13 mouse cellular contexts compared by ENCODE assay signal in genomic region chr19:10719751-10720150, GRCm38 (mm10). TPM values are rescaled to one million over a fixed set of nuclear protein-coding genes. Genes with fewer than 3 reads are reported as not detected.
DNase-seq lines count a peak whose midpoint lies in the region; ATAC-seq and TF ChIP-seq lines count a peak whose summit lies in the region.
"Had no signal": no experiment of that assay in that cellular context is flagged by ENCODE, and none has a peak within 500 bp of the region (broad histone marks: within the 10 kb centered on the region; RNA-seq: fewer than 3 reads in every experiment).

No protein-coding gene starts in this region.

- intact Hi-C loops in heart, adult 2 months (cut with DNase I) = loop anchor here (5.0 kb wide), 1 partner anchor 163 kb away; the partner anchor contains the start of gene Tmem109
- intact Hi-C loops in heart, postnatal 25 days (cut with DNase I) = no loop called here

- H3K4me3 ChIP-seq in heart, adult 2 months = no peak overlapping the region
- no peak overlapping the region for H3K4me3 ChIP-seq in embryonic facial prominence, embryonic 14.5 days (ENCODE audit: low read depth, low read length)

- no peak for TF ChIP-seq POLR2A in heart, adult 2 months (IDR thresholded peaks at IDR 0.05; ENCODE audit: insufficient read depth, low read depth, low read length)

- no peak for TF ChIP-seq EP300 in heart, adult 2 months (IDR thresholded peaks at IDR 0.05; ENCODE audit: insufficient read depth, low read depth, low read length)

- peak overlapping the region; percentile 59 for H3K27ac ChIP-seq in heart, adult 2 months
- no peak overlapping the region for H3K27ac ChIP-seq in embryonic facial prominence, embryonic 14.5 days (replicated peaks; ENCODE audit: low read depth, low read length)

- no peak overlapping the region for H3K4me2 ChIP-seq in embryonic facial prominence, embryonic 14.5 days (ENCODE audit: low read depth, low read length)

- TF ChIP-seq CTCF in heart, adult 2 months (IDR thresholded peaks at IDR 0.05) = no peak

- WGBS in heart, adult 2 months = 77% methylated on average over 2 of the region's 2 CpGs
- WGBS in embryonic facial prominence, embryonic 14.5 days = 15% methylated on average over 2 of the region's 2 CpGs

- H3K9me3 ChIP-seq in embryonic facial prominence, embryonic 14.5 days (ENCODE audit: control insufficient read depth, low read length) = no peaks in the 10 kb centered on the region

- no peaks in the 10 kb centered on the region for H3K79me2 ChIP-seq in heart, adult 2 months (replicated peaks; ENCODE audit: control insufficient read depth, insufficient read depth, low read length)

- H3K4me1 ChIP-seq in heart, adult 2 months (ENCODE audit: control insufficient read depth, insufficient read depth, low read length) = peaks cover 3% of the 10 kb centered on the region; the same call in 1 of the 2 replicates
- H3K4me1 ChIP-seq in embryonic facial prominence, embryonic 14.5 days (ENCODE audit: control insufficient read depth, insufficient read depth, low read length) = peaks cover 19% of the 10 kb centered on the region; the same call in 1 of the 2 replicates

- H3K36me3 ChIP-seq in heart, adult 2 months (ENCODE audit: control insufficient read depth, insufficient read depth, low read length) = no peaks in the 10 kb centered on the region
- H3K36me3 ChIP-seq in embryonic facial prominence, embryonic 14.5 days (ENCODE audit: control insufficient read depth, insufficient read depth, low read length) = no peaks in the 10 kb centered on the region

- no peak overlapping the region for H3K9ac ChIP-seq in heart, adult 2 months (ENCODE audit: low read depth, low read length)
- no peak overlapping the region for H3K9ac ChIP-seq in embryonic facial prominence, embryonic 14.5 days (ENCODE audit: low read depth, low read length)

- ATAC-seq in embryonic facial prominence, embryonic 14.5 days (ENCODE audit: low read depth) = peak; percentile 17; the same call in 1 of the 2 replicates

- H3K27me3 ChIP-seq in heart, adult 2 months (ENCODE audit: control insufficient read depth, insufficient read depth, low read length) = no peaks in the 10 kb centered on the region
- no peaks in the 10 kb centered on the region for H3K27me3 ChIP-seq in embryonic facial prominence, embryonic 14.5 days (replicated peaks; ENCODE audit: control insufficient read depth, insufficient read depth, low read length)

- DNase-seq in heart, adult 2 months = no peak
- no peak for DNase-seq in heart, postnatal 25 days (ENCODE audit: low spot score)
- peak; percentile 79 for DNase-seq in cerebellum, adult 11 months
- no peak for DNase-seq in embryonic facial prominence, embryonic 14.5 days (ENCODE audit: low spot score)
- peak; percentile 61 for DNase-seq in mesoderm, embryonic 11.5 days (ENCODE audit: low read depth, low spot score)
- no peak for DNase-seq in layer of hippocampus, adult 8-10 months (ENCODE audit: low spot score in 2 of 2)
- no peak for DNase-seq in testis, postnatal 10 days (ENCODE audit: low spot score)
- DNase-seq in T-cell, adult 2 months (ENCODE audit: low spot score) = no peak
- DNase-seq: gastrocnemius, postnatal 10 days; lung, adult 18-20 months had no signal

RNA-seq across cellular contexts. Expression of gene Cd5, which starts 19.1 kb away (rescaled TPM):
- total RNA-seq in heart, adult 2 months (2021) = under 1 TPM; 0.11 to 0.26 TPM
- polyA plus RNA-seq in heart, adult 2 months (2012; rRNA removed) = 0.35 and 0.80 TPM in 2 replicates
- total RNA-seq in heart, postnatal 25 days (2021) = under 1 TPM; 0.34 to 0.48 TPM
- 0.58 and 0.78 TPM in 2 replicates for polyA plus RNA-seq in embryonic facial prominence, embryonic 14.5 days (2014; fragmentation: Nextera tagmentation; extraction: Ambion mirVana)
- under 1 TPM in 3 of 4 experiments, not detected in 1; 0.14 to 0.59 (median 0.58) TPM for total RNA-seq in layer of hippocampus, adult 8-10 months (2022)
- total RNA-seq: layer of hippocampus, adult 18-20 months had no signal

RNA-seq across cellular contexts. Expression of gene Vps37c, which starts 31.2 kb away (rescaled TPM):
- 10 to 100 TPM; 18.6 to 20.7 TPM for total RNA-seq in heart, adult 2 months (2021)
- polyA plus RNA-seq in heart, adult 2 months (2012; rRNA removed) = 23.7 and 24.6 TPM in 2 replicates
- 10 to 100 TPM; 21.1 to 21.8 TPM for total RNA-seq in heart, postnatal 25 days (2021)
- polyA plus RNA-seq in embryonic facial prominence, embryonic 14.5 days (2014; fragmentation: Nextera tagmentation; extraction: Ambion mirVana) = 34.8 and 35.9 TPM in 2 replicates
- 10 to 100 TPM; 18.0 to 22.6 (median 20.7) TPM for total RNA-seq in layer of hippocampus, adult 8-10 months (2022)

RNA-seq across cellular contexts. Expression of gene Pga5, which starts 41.9 kb away (rescaled TPM):
- not detected for total RNA-seq in heart, adult 2 months (2021)
- polyA plus RNA-seq in heart, adult 2 months (2012; rRNA removed) = not detected in 2 replicates
- not detected for total RNA-seq in heart, postnatal 25 days (2021)
- polyA plus RNA-seq in embryonic facial prominence, embryonic 14.5 days (2014; fragmentation: Nextera tagmentation; extraction: Ambion mirVana) = 0.14 TPM in 1 of 2 replicates, not detected in the other
- not detected for total RNA-seq in layer of hippocampus, adult 8-10 months (2022)
- total RNA-seq: gastrocnemius, postnatal 10 days; layer of hippocampus, adult 18-20 months; neutrophil, adult 5-6 weeks had no signal
- polyA plus RNA-seq: cortical plate, adult 2 months had no signal

Comparison
In these comparisons a context has a peak if more than half of its experiments do, and no peak if none do; other contexts are left out.
1. DNase-seq: peak in cerebellum, adult 11 months (single experiment) and mesoderm, embryonic 11.5 days (single experiment); none in heart, adult 2 months (0 of 2), heart, postnatal 25 days (single experiment), embryonic facial prominence, embryonic 14.5 days (single experiment), layer of hippocampus, adult 8-10 months (0 of 2), testis, postnatal 10 days (single experiment) and T-cell, adult 2 months (single experiment).